Mouse (Mus musculus) thymus, adult 2 months (tissue): ENCODE measurements around the gene Map4.

Experiments
- CTCF ChIP-seq: fragments of 200-500 bp; IDR thresholded peaks from 2 replicates; pipeline ENCODE4 v1.5.1; 2012; ENCODE audit warnings: mild to moderate bottlenecking, control low read depth, low read length, moderate library complexity, borderline replicate concordance; ENCODE audit not compliant: control insufficient read depth, poor library complexity, insufficient read depth; ENCODE audit errors: extremely low read depth
- POLR2A ChIP-seq: fragments of 200-500 bp; IDR thresholded peaks from 2 replicates; pipeline ENCODE4 v1.6.1; 2012; ENCODE audit warnings: mild to moderate bottlenecking, low read length, control low read depth, moderate library complexity; ENCODE audit not compliant: control insufficient read depth, poor library complexity, insufficient read depth; ENCODE audit errors: extremely low read depth

DNA sequence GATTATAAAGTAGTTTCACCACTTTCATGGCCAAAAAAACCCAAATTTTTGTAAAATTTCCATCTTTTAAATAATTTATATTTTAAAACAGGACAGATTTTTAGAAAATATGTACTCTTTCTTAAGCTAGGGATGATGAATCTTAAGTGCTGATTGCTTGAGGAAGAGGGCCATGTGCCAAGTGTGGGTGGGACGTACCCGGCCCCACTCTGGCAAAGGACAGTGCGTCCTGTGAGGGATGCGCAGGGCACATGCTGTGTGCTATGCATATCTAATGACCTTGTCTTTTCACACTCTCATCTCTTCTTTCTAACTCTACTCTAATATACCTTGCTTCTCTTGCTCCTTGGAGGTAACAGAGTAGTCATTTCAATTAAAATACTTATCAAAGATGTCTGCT is 66.2 kb downstream of the Map4 start:
- TF ChIP-seq CTCF: no peak
- no peak for TF ChIP-seq POLR2A
